Mouse (Mus musculus): Measurements from ENCODE around the gene Trim12c.
"Not testable (repeated sequence)": the region's sequence is repeated elsewhere in the genome, so short reads cannot be mapped to it uniquely, and the experiment has no call there.

DNA sequence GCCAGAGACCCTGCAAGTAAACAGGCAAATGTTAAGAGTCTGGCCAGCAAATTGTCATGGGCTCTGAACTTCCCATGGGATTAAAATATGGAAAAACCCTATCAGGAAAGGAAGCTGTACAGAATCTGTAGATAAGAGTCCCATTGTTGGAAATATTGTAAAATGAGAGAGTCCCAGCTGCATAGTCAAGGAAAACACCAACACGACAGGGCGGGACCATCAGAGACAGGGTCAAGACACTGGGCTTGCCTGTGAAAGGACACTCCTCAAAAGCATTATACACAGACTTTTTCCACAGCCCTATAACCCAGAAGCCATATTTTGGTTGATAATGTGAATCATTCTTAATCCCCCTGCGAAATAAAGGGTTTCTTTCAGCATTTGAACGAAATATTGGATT, 12.4 kb downstream of the Trim12c start:
- TF ChIP-seq CTCF (IDR thresholded peaks at IDR 0.05; ENCODE audit: low read depth, low read length); GATA1 (IDR thresholded peaks at IDR 0.05; ENCODE audit: borderline replicate concordance, low read length): not testable (repeated sequence)
